Mouse (Mus musculus): ENCODE data around the gene Ola1. TPM values are rescaled to one million over a fixed set of nuclear protein-coding genes. Genes with fewer than 3 reads are reported as not detected.
A peak's percentile ranks its signal among the peaks of the same experiment; 100 is the strongest.

The Ola1 gene
- 100 to 1,000 TPM; 120 to 128 TPM for total RNA-seq (2021)
- long read RNA-seq, experiment 1, transcript Ola1-201 (11 exons, 2,175 nt): major isoform, 50 of 59 reads
- long read RNA-seq, experiment 1, partial matches to known transcripts: 3 of 59 reads
- long read RNA-seq, experiment 1, other reads (novel, unspliced or antisense): 6 of 59 reads
- long read RNA-seq, experiment 2, transcript Ola1-201 (11 exons, 2,175 nt): major isoform, 55 of 70 reads
- long read RNA-seq, experiment 2, partial matches to known transcripts: 6 of 70 reads
- long read RNA-seq, experiment 2, other reads (novel, unspliced or antisense): 7 of 70 reads

DNA sequence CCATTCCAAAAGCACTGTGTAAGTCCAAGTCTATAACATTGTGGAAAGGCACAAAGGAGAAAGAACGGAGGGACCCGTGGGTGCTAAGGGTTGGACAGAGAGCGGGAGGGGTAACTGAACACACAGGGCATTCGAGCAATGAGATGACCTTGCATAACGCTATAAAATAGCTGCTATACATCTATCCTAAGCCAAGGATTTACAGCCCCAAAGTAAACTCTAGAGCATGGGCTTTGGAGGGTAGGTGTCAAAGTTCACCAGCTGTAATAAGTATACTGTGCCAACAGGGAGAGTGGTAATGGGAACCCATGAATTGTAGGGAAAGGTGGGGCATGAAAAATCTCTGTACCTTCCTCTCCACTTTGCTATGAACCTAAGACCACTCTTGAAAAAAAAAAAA lies at the start of gene Ola1:
Ola1 (minus strand) TSS at position 12 of the 400 bp plus-strand sequence.
- DNase-seq (ENCODE audit: low spot score in 2 of 2): no peak

DNA sequence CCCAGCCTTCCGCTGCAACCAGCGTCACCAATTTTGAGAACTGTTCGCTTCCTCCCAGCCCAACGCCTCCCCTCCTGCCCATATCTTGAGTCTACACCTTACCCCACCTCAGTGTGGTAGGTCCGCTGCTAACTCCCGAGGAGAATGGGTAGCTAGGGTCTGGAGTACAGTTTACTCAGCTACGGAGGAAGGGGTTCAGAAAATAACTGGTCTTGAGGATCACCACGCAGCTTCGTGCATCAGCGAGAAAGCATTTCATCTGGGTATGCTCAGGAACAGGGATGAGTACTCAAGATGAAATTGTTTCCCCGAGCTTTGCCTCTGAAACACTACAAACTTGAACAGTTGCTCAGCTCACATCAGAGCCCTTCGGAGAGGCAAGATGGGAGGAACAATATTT lies 49.6 kb upstream of the Ola1 start:
- DNase-seq (ENCODE audit: low spot score in 2 of 2): no peak

- no peak for DNase-seq (ENCODE audit: low spot score in 2 of 2)
These were observed 49.1 kb upstream of the Ola1 start for GRCm38 (mm10) chr2:73267818-73268217.

GRCm38 (mm10) chr2:73267231-73267630 lies 48.5 kb upstream of the Ola1 start:
- no peak for DNase-seq (ENCODE audit: low spot score in 2 of 2)

DNA sequence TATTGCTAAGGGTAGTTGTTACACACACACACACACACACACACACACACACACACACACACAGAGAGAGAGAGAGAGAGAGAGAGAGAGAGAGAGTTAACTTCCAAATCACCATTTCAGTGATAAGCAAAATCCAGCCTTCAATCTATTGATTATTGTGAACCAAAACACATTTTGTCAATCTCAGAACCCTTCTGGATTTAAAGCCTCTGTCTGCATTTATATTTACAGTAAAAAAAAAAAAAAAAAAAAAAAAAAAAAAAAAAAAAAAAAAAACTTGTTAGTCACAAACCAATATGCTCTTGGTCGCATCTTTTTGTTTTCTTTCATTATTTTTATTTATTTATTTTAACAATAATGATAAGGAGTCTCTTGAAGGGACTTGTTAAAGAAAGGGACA lies 47.9 kb upstream of the Ola1 start:
- no peak for DNase-seq (ENCODE audit: low spot score in 2 of 2)

GRCm38 (mm10) chr2:73266011-73266410 lies 47.3 kb upstream of the Ola1 start:
- no peak for DNase-seq (ENCODE audit: low spot score in 2 of 2)

GRCm38 (mm10) chr2:73264611-73265195 lies 46.0 kb upstream of the Ola1 start:
- DNase-seq (ENCODE audit: low spot score in 2 of 2): no peak

GRCm38 (mm10) chr2:73263794-73264610 lies 45.3 kb upstream of the Ola1 start:
- DNase-seq (ENCODE audit: low spot score in 2 of 2): no peak

- DNase-seq (ENCODE audit: low spot score in 2 of 2): no peak
These were observed 44.5 kb upstream of the Ola1 start for GRCm38 (mm10) chr2:73263172-73263765.

- no peak for DNase-seq (ENCODE audit: low spot score in 2 of 2)
These were observed 30.0 kb upstream of the Ola1 start for GRCm38 (mm10) chr2:73248701-73249100.

GRCm38 (mm10) chr2:73241299-73241698 lies 22.6 kb upstream of the Ola1 start:
- no peak for DNase-seq (ENCODE audit: low spot score in 2 of 2)

DNA sequence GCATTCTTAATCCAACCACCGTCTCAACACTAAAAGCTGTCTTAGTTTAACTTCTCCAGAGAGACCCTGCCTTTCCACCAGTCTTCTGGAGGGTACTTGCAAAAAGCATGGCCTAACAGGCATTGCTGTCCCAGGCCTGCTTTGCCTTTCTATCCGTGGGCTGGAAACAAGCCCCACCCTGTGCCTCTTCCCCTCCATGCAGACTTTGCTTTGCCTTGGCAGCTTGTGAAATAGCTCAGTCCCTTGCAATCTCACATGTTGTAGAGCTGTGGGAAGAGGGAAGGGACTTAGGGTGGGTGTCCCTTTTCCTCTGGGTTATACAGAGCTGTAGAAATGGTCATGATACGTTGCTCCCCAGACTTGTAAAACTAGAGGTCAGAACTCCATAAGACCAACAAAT lies 12.4 kb upstream of the Ola1 start:
- no peak for DNase-seq (ENCODE audit: low spot score in 2 of 2)

GRCm38 (mm10) chr2:73213871-73214659 lies 4.7 kb downstream of the Ola1 start:
- DNase-seq (ENCODE audit: low spot score in 2 of 2): peak; percentile 89 to 93

DNA sequence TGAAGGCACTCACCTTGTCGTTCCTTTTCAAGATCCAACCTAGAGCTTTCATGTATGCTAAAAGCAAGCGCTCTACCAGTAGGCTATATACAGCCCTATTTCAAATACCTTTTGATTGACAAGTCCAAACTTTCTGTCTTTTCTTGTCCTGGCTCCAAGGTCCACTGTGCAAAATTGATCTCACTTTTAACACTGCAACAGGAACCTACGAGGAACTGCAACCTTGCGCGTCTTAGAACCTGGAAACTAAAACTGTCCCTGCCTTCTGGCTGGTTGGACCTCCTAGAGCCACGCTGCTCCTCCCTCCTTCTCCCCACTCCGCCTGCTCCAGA lies 5.2 kb downstream of the Ola1 start:
- no peak for DNase-seq (ENCODE audit: low spot score in 2 of 2)

DNA sequence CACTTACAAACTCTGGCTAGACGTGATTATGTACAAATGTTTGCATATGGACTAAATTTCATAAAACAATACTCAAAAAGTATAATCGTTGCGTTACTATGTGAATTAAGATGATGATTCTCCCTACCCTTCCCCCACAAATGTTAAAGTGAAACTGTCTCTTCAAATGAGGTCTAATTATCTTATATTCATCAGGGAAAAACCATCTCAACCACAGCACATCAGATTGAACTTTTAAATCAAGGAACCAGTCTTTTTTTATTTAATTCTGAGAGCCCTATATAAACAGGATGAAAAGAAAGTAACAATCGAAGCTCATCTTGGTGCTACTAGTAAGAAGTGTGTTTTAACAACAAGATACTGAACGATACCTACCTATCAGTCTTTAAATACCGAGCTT lies 14.4 kb downstream of the Ola1 start:
- DNase-seq (ENCODE audit: low spot score in 2 of 2): no peak

GRCm38 (mm10) chr2:73188488-73188887 lies 30.2 kb downstream of the Ola1 start:
- DNase-seq (ENCODE audit: low spot score in 2 of 2): no peak

DNA sequence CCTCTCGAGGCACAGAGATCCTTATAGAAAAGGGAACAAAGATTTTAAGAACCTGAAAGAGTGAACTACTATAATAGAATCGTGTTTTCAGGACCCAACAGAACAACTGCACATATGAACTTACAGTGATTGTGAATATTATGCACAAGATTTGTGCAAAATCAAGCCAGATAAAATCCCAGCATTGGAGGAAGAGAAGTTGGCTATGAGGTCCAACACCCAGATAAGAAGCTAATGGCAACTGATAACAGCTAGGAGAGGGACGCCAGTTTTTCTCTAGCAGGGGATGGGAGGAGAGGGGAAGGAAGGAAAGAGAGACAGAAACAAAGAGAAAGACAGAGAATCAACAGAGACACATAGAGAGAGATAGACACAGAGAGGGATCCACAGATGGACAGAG lies 33.5 kb downstream of the Ola1 start:
- DNase-seq (ENCODE audit: low spot score in 2 of 2): no peak

DNA sequence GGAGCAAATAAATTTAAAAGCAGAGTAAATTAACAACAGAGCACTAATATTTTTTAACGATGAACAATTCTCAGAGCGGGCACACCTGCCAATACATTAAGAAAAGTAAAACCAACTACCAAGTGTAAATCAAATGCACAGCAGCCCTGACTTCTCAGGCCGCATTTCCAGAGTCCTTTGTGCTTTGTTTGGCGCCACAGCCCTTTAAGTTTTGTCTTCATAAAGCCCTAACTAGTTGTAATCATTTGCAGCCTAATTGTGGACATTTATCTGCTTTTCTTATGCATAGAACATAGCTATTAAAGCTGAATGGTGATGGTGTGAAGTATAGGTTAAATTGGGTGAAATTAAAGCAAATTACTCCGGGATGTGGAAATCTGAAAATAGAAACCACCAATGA lies 49.2 kb downstream of the Ola1 start:
- no peak for DNase-seq (ENCODE audit: low spot score in 2 of 2)

DNA sequence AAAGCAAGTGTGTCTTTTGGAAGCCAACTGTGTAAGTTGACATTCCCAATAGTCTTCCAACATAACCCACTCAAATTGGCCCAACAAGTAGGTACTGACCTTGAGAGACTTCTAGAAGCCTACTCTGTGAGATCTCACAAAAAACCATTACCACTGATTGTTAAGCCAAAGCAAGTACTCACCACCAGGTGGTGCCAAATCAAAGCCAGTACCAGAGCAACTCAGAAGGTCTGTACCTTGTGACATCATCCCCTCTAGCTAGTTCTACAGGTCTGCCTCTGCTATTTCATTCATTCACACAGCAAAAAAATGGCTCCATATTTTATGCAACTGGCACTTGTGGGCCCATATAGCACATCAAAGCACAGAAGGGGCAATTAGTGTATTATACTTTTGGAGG lies 51.6 kb downstream of the Ola1 start:
- peak in 1 of 2 experiments; percentile 41 for DNase-seq (ENCODE audit: low spot score in 2 of 2)

GRCm38 (mm10) chr2:73164666-73165065 lies 54.1 kb downstream of the Ola1 start:
- DNase-seq (ENCODE audit: low spot score in 2 of 2): no peak

DNA sequence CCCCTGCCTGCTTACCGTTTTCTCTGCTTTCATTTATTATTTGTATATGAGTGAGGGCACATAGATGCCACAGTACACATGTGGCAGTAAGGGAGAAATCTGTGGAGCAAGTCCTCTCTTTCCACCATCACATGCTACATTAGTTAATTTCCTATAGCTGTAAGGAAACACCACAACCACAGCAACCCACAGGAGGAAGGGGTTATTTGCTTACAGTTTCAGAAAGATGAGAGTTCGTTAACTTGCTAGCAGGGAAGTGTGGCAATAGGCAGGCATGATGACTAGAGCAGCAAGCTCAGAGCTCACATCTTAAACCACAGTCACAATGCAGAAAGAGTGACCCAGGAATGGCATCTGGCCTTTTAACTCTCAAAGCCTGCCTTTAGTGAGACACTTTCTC lies 58.0 kb downstream of the Ola1 start:
- no peak for DNase-seq (ENCODE audit: low spot score in 2 of 2)
